In genomic region chr6:142386285-142387010, GRCm38 (mm10) we compare ENCODE assay signal across 8 mouse cellular contexts. TPM values are rescaled to one million over a fixed set of nuclear protein-coding genes. Genes with fewer than 3 reads are reported as not detected.
DNase-seq lines count a peak whose midpoint lies in the region; ATAC-seq and TF ChIP-seq lines count a peak whose summit lies in the region.

No protein-coding gene starts in this region.

- TF ChIP-seq RAD21 in CH12.LX (IDR thresholded peaks at IDR 0.05; ENCODE audit: low read depth, low read length): no peak

- peak overlapping the region; percentile 78 for H3K4me3 ChIP-seq in heart, adult 2 months
- peak overlapping the region; percentile 87 to 97 (median 97) for H3K4me3 ChIP-seq in CH12.LX (replicated peaks in 1 of 3; ENCODE audit: low read depth in 2 of 3, low read length in 2 of 3, poor library complexity in 1 of 3)
- H3K4me3 ChIP-seq in forebrain, embryonic 13.5 days: peak overlapping the region; percentile 98
- peak overlapping the region; percentile 96 for H3K4me3 ChIP-seq in liver, embryonic 16.5 days (ENCODE audit: low read depth, low read length)

- peak overlapping the region; percentile 64 for H3K27ac ChIP-seq in heart, adult 2 months
- H3K27ac ChIP-seq in CH12.LX (ENCODE audit: insufficient read depth, low read depth): no peak overlapping the region
- no peak overlapping the region for H3K27ac ChIP-seq in forebrain, embryonic 13.5 days
- H3K27ac ChIP-seq in liver, embryonic 16.5 days (ENCODE audit: low read length): peak overlapping the region; percentile 25

- intact Hi-C loops in heart, adult 2 months (cut with DNase I): loop anchor here (2.0 to 5.0 kb wide), 2 partner anchors 40 to 131 kb away; no protein-coding TSS in a partner anchor
- intact Hi-C loops in heart, postnatal 25 days (cut with DNase I): loop anchor here (5.0 kb wide), 2 partner anchors 131 to 371 kb away; partner anchors contain the start of gene Cmas

- no peaks in the 10 kb centered on the region for H3K9me3 ChIP-seq in CH12.LX (replicated peaks; ENCODE audit: low read length)
- H3K9me3 ChIP-seq in forebrain, embryonic 13.5 days (replicated peaks): no peaks in the 10 kb centered on the region
- H3K9me3 ChIP-seq in liver, embryonic 16.5 days (replicated peaks; ENCODE audit: control insufficient read depth, low read length): no peaks in the 10 kb centered on the region

- no peak for TF ChIP-seq POLR2A in heart, adult 2 months (IDR thresholded peaks at IDR 0.05; ENCODE audit: insufficient read depth, low read depth, low read length)
- TF ChIP-seq POLR2A in CH12.LX (IDR thresholded peaks at IDR 0.05; ENCODE audit: low read depth, low read length): peak; percentile 79; the same call in 1 of the 2 replicates

- peak overlapping the region; percentile 85 for H3K9ac ChIP-seq in heart, adult 2 months (ENCODE audit: low read depth, low read length)
- H3K9ac ChIP-seq in CH12.LX (ENCODE audit: insufficient read depth, low read depth): peak overlapping the region; percentile 71
- H3K9ac ChIP-seq in forebrain, embryonic 13.5 days: peak overlapping the region; percentile 71
- H3K9ac ChIP-seq in liver, embryonic 16.5 days (ENCODE audit: low read depth, low read length): peak overlapping the region; percentile 46

- 2% methylated on average over 31 of the region's 31 CpGs for WGBS in heart, adult 2 months
- WGBS in forebrain, embryonic 13.5 days: 6% methylated on average over 31 of the region's 31 CpGs
- 1% methylated on average over 31 of the region's 31 CpGs for WGBS in liver, embryonic 16.5 days (ENCODE audit: insufficient replicate concordance)

- no peak for DNase-seq in heart, adult 2 months
- no peak for DNase-seq in heart, postnatal 25 days (ENCODE audit: low spot score)
- DNase-seq in CH12.LX (ENCODE audit: extremely low read depth): peak; percentile 20
- DNase-seq in urinary bladder, postnatal 25 days (ENCODE audit: low spot score): no peak
- no peak for DNase-seq in frontal cortex, postnatal 10 days (ENCODE audit: low spot score in 2 of 2)
- DNase-seq in lung, postnatal 36 days: no peak

- H3K4me1 ChIP-seq in heart, adult 2 months (ENCODE audit: control insufficient read depth, insufficient read depth, low read length): peaks cover 3% of the 10 kb centered on the region; the same call in 1 of the 2 replicates
- H3K4me1 ChIP-seq in CH12.LX (ENCODE audit: control insufficient read depth in 1 of 2, insufficient read depth in 2 of 2): peaks cover 11 to 40% of the 10 kb centered on the region in 2 experiments
- peaks cover 26% of the 10 kb centered on the region for H3K4me1 ChIP-seq in forebrain, embryonic 13.5 days
- peaks cover 12% of the 10 kb centered on the region for H3K4me1 ChIP-seq in liver, embryonic 16.5 days (ENCODE audit: control insufficient read depth, low read depth, low read length)

- in situ Hi-C loops in CH12.LX (cut with MboI; ENCODE audit: low pct_ligation_motif_present, low pct_unique_long_range_greater_than_20kb, low sequenced_read_pairs): no loop called here

- peak overlapping the region; percentile 89 for H3K4me2 ChIP-seq in CH12.LX (ENCODE audit: insufficient read depth, low read depth, poor library complexity, severe bottlenecking)
- peak overlapping the region; percentile 74 for H3K4me2 ChIP-seq in forebrain, embryonic 13.5 days
- H3K4me2 ChIP-seq in liver, embryonic 16.5 days (ENCODE audit: low read depth, low read length): peak overlapping the region; percentile 64

- no peak for TF ChIP-seq EP300 in heart, adult 2 months (IDR thresholded peaks at IDR 0.05; ENCODE audit: insufficient read depth, low read depth, low read length)
- no peak for TF ChIP-seq EP300 in CH12.LX (IDR thresholded peaks at IDR 0.05; ENCODE audit: low read length)

- peaks cover 5% of the 10 kb centered on the region for H3K79me2 ChIP-seq in heart, adult 2 months (replicated peaks; ENCODE audit: control insufficient read depth, insufficient read depth, low read length)
- H3K79me2 ChIP-seq in CH12.LX (replicated peaks; ENCODE audit: control insufficient read depth, extremely low read depth, insufficient read depth, poor library complexity, severe bottlenecking): peaks cover 51% of the 10 kb centered on the region

- H3K27me3 ChIP-seq in heart, adult 2 months (ENCODE audit: control insufficient read depth, insufficient read depth, low read length): no peaks in the 10 kb centered on the region
- H3K27me3 ChIP-seq in CH12.LX (replicated peaks): no peaks in the 10 kb centered on the region
- no peaks in the 10 kb centered on the region for H3K27me3 ChIP-seq in forebrain, embryonic 13.5 days
- no peaks in the 10 kb centered on the region for H3K27me3 ChIP-seq in liver, embryonic 16.5 days (ENCODE audit: control insufficient read depth, insufficient read depth, low read depth, low read length)

- H3K36me3 ChIP-seq in heart, adult 2 months (ENCODE audit: control insufficient read depth, insufficient read depth, low read length): no peaks in the 10 kb centered on the region
- peaks cover 5 to 47% of the 10 kb centered on the region in 2 experiments for H3K36me3 ChIP-seq in CH12.LX (replicated peaks in 1 of 2; ENCODE audit: control insufficient read depth in 1 of 2, insufficient read depth in 1 of 2, low read length in 1 of 2)
- no peaks in the 10 kb centered on the region for H3K36me3 ChIP-seq in forebrain, embryonic 13.5 days (ENCODE audit: poor library complexity, severe bottlenecking)
- H3K36me3 ChIP-seq in liver, embryonic 16.5 days (ENCODE audit: control insufficient read depth, insufficient read depth): no peaks in the 10 kb centered on the region

- dilution Hi-C loops in CH12.LX (cut with MboI; ENCODE audit: extremely low pct_ligation_motif_present, extremely low pct_unique_long_range_greater_than_20kb, low sequenced_read_pairs): no loop called here

- TF ChIP-seq CTCF in heart, adult 2 months (IDR thresholded peaks at IDR 0.05): no peak
- no peak for TF ChIP-seq CTCF in CH12.LX (conservative IDR thresholded peaks at IDR 0.05 in 1 of 2, IDR thresholded peaks at IDR 0.05 in 1 of 2; ENCODE audit: low read depth in 2 of 2, low read length in 2 of 2)

- peak; percentile 81 for ATAC-seq in forebrain, embryonic 13.5 days
- ATAC-seq in liver, embryonic 16.5 days (ENCODE audit: low read depth): peak; percentile 51

TF ChIP-seq in CH12.LX, 34 proteins besides CTCF, POLR2A, EP300 and RAD21:
- TF ChIP-seq ZNF384 (IDR thresholded peaks at IDR 0.05; ENCODE audit: low read depth, low read length) (peak; percentile 68), RCOR1 (conservative IDR thresholded peaks at IDR 0.05; ENCODE audit: low read depth, low read length) (no peak), ETS1 (conservative IDR thresholded peaks at IDR 0.05; ENCODE audit: low read depth, low read length) (no peak), POLR2AphosphoS2 (IDR thresholded peaks at IDR 0.05; ENCODE audit: low read depth, low read length) (peak; percentile 51; the same call in 1 of the 2 replicates), BHLHE40 (IDR thresholded peaks at IDR 0.05; ENCODE audit: low read depth, low read length) (no peak; the same call in 1 of the 2 replicates), CHD2 (IDR thresholded peaks at IDR 0.05; ENCODE audit: low read length) (no peak)

RNA-seq across cellular contexts. Expression of gene Recql, which starts 0.4 kb away (rescaled TPM):
- 1 to 10 TPM; 6.9 to 8.4 TPM for total RNA-seq in heart, adult 2 months (2021)
- polyA plus RNA-seq in heart, adult 2 months (2012; rRNA removed): 2.3 and 5.4 TPM in 2 replicates
- total RNA-seq in heart, postnatal 25 days (2021): 1 to 10 TPM; 6.8 to 9.0 TPM
- total RNA-seq in CH12.LX (2012; rRNA removed) (24.9 and 37.7 TPM in 2 replicates), CH12.LX (2014; rRNA removed) (44.6 and 49.7 TPM in 2 replicates)
- polyA plus RNA-seq in CH12.LX (2012; ENCODE audit: insufficient read length, low read depth): 45.4 and 63.7 TPM in 2 replicates
- polyA plus RNA-seq in forebrain, embryonic 13.5 days (2015; fragmentation: Nextera tagmentation; extraction: Ambion mirVana): 35.4 and 36.2 TPM in 2 replicates
- polyA plus RNA-seq in liver, embryonic 16.5 days (2015; fragmentation: Nextera tagmentation; extraction: Ambion mirVana): 12.1 and 13.8 TPM in 2 replicates

RNA-seq across cellular contexts. Expression of gene Golt1b, which starts 0.6 kb away (rescaled TPM):
- 10 to 100 TPM; 15.6 to 21.4 TPM for total RNA-seq in heart, adult 2 months (2021)
- 7.0 and 13.6 TPM in 2 replicates for polyA plus RNA-seq in heart, adult 2 months (2012; rRNA removed)
- total RNA-seq in heart, postnatal 25 days (2021): 10 to 100 TPM; 15.2 to 21.6 TPM
- total RNA-seq in CH12.LX (2012; rRNA removed) (28.3 and 36.4 TPM in 2 replicates), CH12.LX (2014; rRNA removed) (71.8 and 76.6 TPM in 2 replicates)
- polyA plus RNA-seq in CH12.LX (2012; ENCODE audit: insufficient read length, low read depth): 48.4 and 51.5 TPM in 2 replicates
- 83.8 and 90.1 TPM in 2 replicates for polyA plus RNA-seq in forebrain, embryonic 13.5 days (2015; fragmentation: Nextera tagmentation; extraction: Ambion mirVana)
- polyA plus RNA-seq in liver, embryonic 16.5 days (2015; fragmentation: Nextera tagmentation; extraction: Ambion mirVana): 26.1 and 27.3 TPM in 2 replicates

RNA-seq across cellular contexts. Expression of gene Spx, which starts 26.8 kb away (rescaled TPM):
- total RNA-seq in heart, adult 2 months (2021): not detected
- 0.18 and 0.25 TPM in 2 replicates for polyA plus RNA-seq in heart, adult 2 months (2012; rRNA removed)
- not detected for total RNA-seq in heart, postnatal 25 days (2021)
- total RNA-seq in CH12.LX (2012; rRNA removed) (0.17 TPM in 1 of 2 replicates, not detected in the other), CH12.LX (2014; rRNA removed) (0.22 and 0.51 TPM in 2 replicates)
- polyA plus RNA-seq in CH12.LX (2012; ENCODE audit: insufficient read length, low read depth): 0.16 TPM in 1 of 2 replicates, not detected in the other
- 1.3 and 1.9 TPM in 2 replicates for polyA plus RNA-seq in forebrain, embryonic 13.5 days (2015; fragmentation: Nextera tagmentation; extraction: Ambion mirVana)
- polyA plus RNA-seq in liver, embryonic 16.5 days (2015; fragmentation: Nextera tagmentation; extraction: Ambion mirVana): 0.06 and 0.27 TPM in 2 replicates

RNA-seq across cellular contexts. Expression of gene Pyroxd1, which starts 41.0 kb away (rescaled TPM):
- 1 to 10 TPM; 9.4 to 9.6 TPM for total RNA-seq in heart, adult 2 months (2021)
- 3.3 and 5.5 TPM in 2 replicates for polyA plus RNA-seq in heart, adult 2 months (2012; rRNA removed)
- total RNA-seq in heart, postnatal 25 days (2021): 10 to 100 TPM in 1 of 2 experiments, 1 to 10 TPM in 1; 8.6 to 10.4 TPM
- total RNA-seq in CH12.LX (2012; rRNA removed): 7.9 and 8.0 TPM in 2 replicates
- total RNA-seq in CH12.LX (2014; rRNA removed): 11.2 and 13.0 TPM in 2 replicates
- 11.5 and 13.3 TPM in 2 replicates for polyA plus RNA-seq in CH12.LX (2012; ENCODE audit: insufficient read length, low read depth)
- polyA plus RNA-seq in forebrain, embryonic 13.5 days (2015; fragmentation: Nextera tagmentation; extraction: Ambion mirVana): 22.0 and 24.9 TPM in 2 replicates
- polyA plus RNA-seq in liver, embryonic 16.5 days (2015; fragmentation: Nextera tagmentation; extraction: Ambion mirVana): 5.6 and 6.3 TPM in 2 replicates

Comparison
In these comparisons a context has a peak if more than half of its experiments do, and no peak if none do; other contexts are left out.
1. H3K27ac ChIP-seq: peak in heart, adult 2 months (single experiment) and liver, embryonic 16.5 days (single experiment); none in CH12.LX (single experiment) and forebrain, embryonic 13.5 days (single experiment).
2. Peak in every context shown above with its lines, with median percentiles within 50 percentile points of each other: H3K4me3 ChIP-seq, H3K9ac ChIP-seq and H3K4me2 ChIP-seq.